Mouse (Mus musculus) intestine, postnatal 0 days (tissue): ENCODE data around the gene Ces5a. TPM values are rescaled to one million over a fixed set of nuclear protein-coding genes. Genes with fewer than 3 reads are reported as not detected.

Source experiments
- ATAC-seq: fragments of 200-750 bp; cut with Nextera tagmentation; 2 replicates; pipeline ENCODE4 v1.8.0; 2017; ENCODE audit warnings: mild to moderate bottlenecking, moderate TSS enrichment, moderate library complexity
- H3K27ac ChIP-seq: fragments of 300-500 bp; sonication (generic); 2 replicates; pipeline ENCODE4 v1.5.1; 2014; ENCODE audit warnings: mild to moderate bottlenecking, low read depth, low read length, moderate library complexity
- H3K27me3 ChIP-seq: fragments of 300-500 bp; sonication (generic); replicated peaks from 2 replicates; pipeline ENCODE4 v1.6.1; 2014; ENCODE audit warnings: low read length, mixed read lengths; ENCODE audit not compliant: control insufficient read depth, insufficient read depth
- H3K36me3 ChIP-seq: fragments of 300-500 bp; sonication (generic); 2 replicates; pipeline ENCODE4 v1.6.1; 2014; ENCODE audit warnings: mild to moderate bottlenecking, moderate library complexity; ENCODE audit not compliant: control insufficient read depth, insufficient read depth
- H3K4me1 ChIP-seq: fragments of 300-500 bp; sonication (generic); replicated peaks from 2 replicates; pipeline ENCODE4 v1.6.1; 2014; ENCODE audit warnings: antibody characterized with exemption, low read length, mixed read lengths; ENCODE audit not compliant: control insufficient read depth, insufficient read depth
- H3K4me2 ChIP-seq: fragments of 300-500 bp; sonication (generic); replicated peaks from 2 replicates; pipeline ENCODE4 v1.6.1; 2014; ENCODE audit warnings: low read depth, mild to moderate bottlenecking, moderate library complexity
- H3K4me3 ChIP-seq: fragments of 300-500 bp; sonication (generic); 2 replicates; pipeline ENCODE4 v1.5.1; 2014; ENCODE audit warnings: low read depth, low read length
- H3K9ac ChIP-seq: fragments of 300-500 bp; sonication (generic); 2 replicates; pipeline ENCODE4 v1.6.1; 2014; ENCODE audit warnings: mild to moderate bottlenecking, low read depth, low read length
- H3K9me3 ChIP-seq: fragments of 300-500 bp; sonication (generic); 2 replicates; pipeline ENCODE4 v1.6.1; 2016; ENCODE audit warnings: mixed run types; ENCODE audit not compliant: control insufficient read depth
- CTCF ChIP-seq: sonication (generic); IDR thresholded peaks from 2 replicates; pipeline ENCODE4 v1.5.1; 2016; ENCODE audit warnings: low read depth, mild to moderate bottlenecking, control low read depth, antibody characterized with exemption, moderate library complexity
- WGBS: fragments of 180-500 bp; shearing (Covaris S2); extraction: QIAGEN DNeasy Blood & Tissue Kit; methylation state at CpG from one replicate; pipeline ENCODE4 v1.1.7; 2014; 5-methylcytosine and 5-hydroxymethylcytosine counted together
- polyA plus RNA-seq: library from polyadenylated mRNA; unstranded; fragments of >200 nt; fragmentation: Nextera tagmentation; extraction: Ambion mirVana; gene quantifications from 2 replicates; pipeline ENCODE4 v1.2.1, GENCODE M21; 2015

Gene Ces5a
- polyA plus RNA-seq, 1 experiment from 2014 or later: not detected

DNA sequence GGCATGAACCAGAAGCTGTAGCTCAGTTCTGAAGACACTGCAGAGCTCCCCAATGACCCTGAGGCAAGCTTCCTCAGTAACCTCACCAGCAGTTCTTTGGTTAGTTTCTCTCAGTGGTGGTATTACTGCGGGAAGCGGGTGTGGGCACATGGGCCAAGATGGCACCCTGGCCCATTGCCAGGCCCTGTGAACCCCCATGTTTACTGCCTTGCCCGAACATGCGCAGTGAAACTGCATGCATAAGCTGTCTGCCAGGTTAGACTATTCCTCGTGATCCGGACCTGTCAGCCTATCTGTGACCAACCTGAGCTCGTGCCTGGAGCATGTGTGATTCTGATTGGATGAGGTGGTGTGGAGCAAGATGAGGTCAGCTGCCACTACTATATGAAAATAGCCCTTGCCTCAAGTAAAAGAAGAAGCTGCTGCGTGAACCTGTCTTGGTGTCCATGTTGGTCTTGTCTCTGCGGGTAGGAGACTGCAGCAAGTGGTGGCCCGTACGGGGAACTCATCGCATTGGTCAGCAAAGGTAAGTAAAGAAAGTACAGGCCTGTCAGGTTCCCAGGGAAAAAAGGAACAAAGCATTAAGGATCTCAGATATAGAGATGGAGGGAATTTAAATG lies 81.3 kb downstream of the Ces5a start:
- Histone ChIP-seq H3K27me3 (no peaks in the 10 kb centered on the region), H3K9me3 (no peaks in the 10 kb centered on the region), H3K4me2 (no peak overlapping the region), H3K4me3 (no peak overlapping the region), H3K36me3 (no peaks in the 10 kb centered on the region), H3K27ac (no peak overlapping the region), H3K9ac (no peak overlapping the region), H3K4me1 (no peaks in the 10 kb centered on the region)
- no peak for ATAC-seq
- TF ChIP-seq CTCF: no peak
- WGBS: 92% methylated on average over 12 of the region's 12 CpGs

Other genes starting within 250 kb of the Ces5a start
- 0.16 TPM in 1 of 2 replicates, not detected in the other for gene Ces1g, start 198.5 kb downstream of the Ces5a start, polyA plus RNA-seq
- gene Ces1h, start 156.1 kb downstream of the Ces5a start, polyA plus RNA-seq: not detected in 2 replicates